Mouse (Mus musculus) inflammation-experienced regulatory T-cells (primary cell): Measurements from ENCODE around the gene Cdc26. TPM values are rescaled to one million over a fixed set of nuclear protein-coding genes. Genes with fewer than 3 reads are reported as not detected.

Experiments used
- polyA plus RNA-seq, 2 experiments: library from polyadenylated mRNA; unstranded; fragments of 100-300 nt; shearing (Covaris generic); gene quantifications; one replicate each; pipeline ENCODE4 v1.2.1; 2017

Gene Cdc26
- polyA plus RNA-seq: 10 to 100 TPM; 89.8 to 97.3 TPM

GRCm38 (mm10) chr4:62408601-62409282 is at the start of gene Cdc26, which contains the start of gene Prpf4:
Gene Cdc26 (minus strand): TSS chr4:62408642.
Gene Prpf4 (plus strand): TSS chr4:62408797.

GRCm38 (mm10) chr4:62435081-62435480 is 26.6 kb upstream of the Cdc26 start, which contains the start of gene Rnf183:
Gene Rnf183 (minus strand): TSS chr4:62435252.

GRCm38 (mm10) chr4:62360088-62360804 is 48.2 kb downstream of the Cdc26 start, which contains the start of the genes Fkbp15 and Slc31a1:
Gene Fkbp15 (minus strand): TSS chr4:62360548.
Gene Slc31a1 (plus strand): TSS chr4:62360727.

Other genes starting within 250 kb of the Cdc26 start
- gene Zfp37, start 177.6 kb downstream of the Cdc26 start, polyA plus RNA-seq: 1 to 10 TPM in 1 of 2 experiments, under 1 TPM in 1; 0.58 to 1.9 TPM
- 10 to 100 TPM; 14.9 to 26.6 TPM for gene Slc31a2, start 146.1 kb downstream of the Cdc26 start, polyA plus RNA-seq
- gene Fkbp15, start 48.1 kb downstream of the Cdc26 start, polyA plus RNA-seq: 10 to 100 TPM; 54.0 to 74.7 TPM
- gene Slc31a1, start 47.9 kb downstream of the Cdc26 start, polyA plus RNA-seq: 10 to 100 TPM in 1 of 2 experiments, 1 to 10 TPM in 1; 6.5 to 10.1 TPM
- 10 to 100 TPM; 23.4 to 26.0 TPM for gene Prpf4, start 155 bp upstream of the Cdc26 start, polyA plus RNA-seq
- 1 to 10 TPM in 1 of 2 experiments, not detected in 1; 2.0 TPM for gene Rnf183, start 26.6 kb upstream of the Cdc26 start, polyA plus RNA-seq
- gene Wdr31, start 62.3 kb upstream of the Cdc26 start, polyA plus RNA-seq: 1 to 10 TPM in 1 of 2 experiments, under 1 TPM in 1; 0.70 to 9.4 TPM
- gene Bspry, start 71.4 kb upstream of the Cdc26 start, polyA plus RNA-seq: 1 to 10 TPM; 6.5 to 7.1 TPM
- 1 to 10 TPM in 1 of 2 experiments, under 1 TPM in 1; 0.60 to 3.2 TPM for gene Hdhd3, start 94.8 kb upstream of the Cdc26 start, polyA plus RNA-seq
- 10 to 100 TPM; 59.0 to 59.1 TPM for gene Alad, start 111.3 kb upstream of the Cdc26 start, polyA plus RNA-seq
- 10 to 100 TPM; 25.4 to 26.2 TPM for gene Pole3, start 116.4 kb upstream of the Cdc26 start, polyA plus RNA-seq
- under 1 TPM in 1 of 2 experiments, not detected in 1; 0.21 TPM for gene 4933430I17Rik, start 116.7 kb upstream of the Cdc26 start, polyA plus RNA-seq
- gene Rgs3, start 151.2 kb upstream of the Cdc26 start, polyA plus RNA-seq: 100 to 1,000 TPM in 1 of 2 experiments, 10 to 100 TPM in 1; 73.6 to 122 TPM